Mouse (Mus musculus) lung, postnatal 0 days (tissue): Measurements from ENCODE around the gene F11r. TPM values are rescaled to one million over a fixed set of nuclear protein-coding genes. Genes with fewer than 3 reads are reported as not detected.

ENCODE experiments used
- ATAC-seq: fragments of 200-750 bp; cut with Nextera tagmentation; 2 replicates; pipeline ENCODE4 v1.8.0; 2017; ENCODE audit warnings: moderate library complexity
- DNase-seq: peaks from one replicate; pipeline ENCODE4 v3.0.0-alpha.2; 2016; ENCODE audit warnings: low spot score
- H3K27ac ChIP-seq: fragments of 300-500 bp; sonication (generic); 2 replicates; pipeline ENCODE4 v1.5.1; 2014; ENCODE audit warnings: antibody characterized with exemption, mild to moderate bottlenecking, low read length, mixed read lengths
- H3K27me3 ChIP-seq: fragments of 300-500 bp; sonication (generic); replicated peaks from 2 replicates; pipeline ENCODE4 v1.6.1; 2014; ENCODE audit warnings: low read length, mixed read lengths; ENCODE audit not compliant: insufficient read depth
- H3K36me3 ChIP-seq: fragments of 300-500 bp; sonication (generic); 2 replicates; pipeline ENCODE4 v1.6.1; 2014; ENCODE audit warnings: low read length, mixed read lengths; ENCODE audit not compliant: insufficient read depth
- H3K4me1 ChIP-seq: fragments of 300-500 bp; sonication (generic); 2 replicates; pipeline ENCODE4 v1.6.1; 2014; ENCODE audit warnings: antibody characterized with exemption, low read depth, low read length, mixed read lengths; ENCODE audit not compliant: insufficient read depth
- H3K4me2 ChIP-seq: fragments of 300-500 bp; sonication (generic); replicated peaks from 2 replicates; pipeline ENCODE4 v1.6.1; 2014; ENCODE audit warnings: low read depth, mild to moderate bottlenecking, low read length, moderate library complexity, mixed read lengths
- H3K4me3 ChIP-seq: fragments of 300-500 bp; sonication (generic); 2 replicates; pipeline ENCODE4 v1.5.1; 2014; ENCODE audit warnings: low read depth, low read length
- H3K9ac ChIP-seq: fragments of 300-500 bp; sonication (generic); replicated peaks from 2 replicates; pipeline ENCODE4 v1.6.1; 2014; ENCODE audit warnings: low read depth, mild to moderate bottlenecking
- H3K9me3 ChIP-seq: fragments of 300-500 bp; sonication (generic); 2 replicates; pipeline ENCODE4 v1.6.1; 2016; ENCODE audit warnings: low read length, mixed read lengths
- CTCF ChIP-seq: IDR thresholded peaks from 2 replicates; pipeline ENCODE4 v1.5.1; 2016; ENCODE audit warnings: antibody characterized with exemption, mild to moderate bottlenecking
- EP300 ChIP-seq: IDR thresholded peaks from 2 replicates; pipeline ENCODE4 v1.6.1; 2016; ENCODE audit warnings: antibody characterized with exemption, mild to moderate bottlenecking, control low read depth
- WGBS: fragments of 180-500 bp; shearing (Covaris S2); extraction: QIAGEN DNeasy Blood & Tissue Kit; methylation state at CpG from one replicate; pipeline ENCODE4 v1.1.7; 2014; 5-methylcytosine and 5-hydroxymethylcytosine counted together
- polyA plus RNA-seq: library from polyadenylated mRNA; unstranded; fragments of >200 nt; fragmentation: Nextera tagmentation; extraction: Ambion mirVana; gene quantifications from 2 replicates; pipeline ENCODE4 v1.2.1, GENCODE M21; 2015

Gene F11r
- polyA plus RNA-seq, 1 experiment from 2014 or later: 177 TPM

- 65% methylated on average over 5 of the region's 5 CpGs for whole genome bisulfite sequencing
- H3K4me1 ChIP-seq: no peaks in the 10 kb centered on the region
- no peak within 1 kb of the TSS for H3K9ac ChIP-seq
- H3K4me2 ChIP-seq: no peak within 1 kb of the TSS
- no peak within 1 kb of the TSS for H3K4me3 ChIP-seq
- no peak within 1 kb of the TSS for H3K27ac ChIP-seq
- no peak for DNase-seq
- no peaks in the 10 kb centered on the region for H3K9me3 ChIP-seq
- TF ChIP-seq EP300 (no peak), CTCF (no peak)
- no peaks in the 10 kb centered on the region for H3K27me3 ChIP-seq
- ATAC-seq: no peak
- no peaks in the 10 kb centered on the region; the same call in 1 of the 2 replicates for H3K36me3 ChIP-seq
These were observed 18.7 kb upstream of the F11r start, which contains the start of gene Tstd1 for GRCm38 (mm10) chr1:171418660-171419059. Gene Tstd1 (plus strand): TSS chr1:171418872.

GRCm38 (mm10) chr1:171419291-171419882 is 17.9 kb upstream of the F11r start:
- Histone ChIP-seq H3K27ac (no peak overlapping the region), H3K4me2 (no peak overlapping the region), H3K9ac (no peak overlapping the region), H3K4me1 (no peaks in the 10 kb centered on the region), H3K4me3 (no peak overlapping the region), H3K27me3 (no peaks in the 10 kb centered on the region), H3K9me3 (no peaks in the 10 kb centered on the region), H3K36me3 (no peaks in the 10 kb centered on the region; the same call in 1 of the 2 replicates)
- peak; percentile 42 for ATAC-seq
- 53% methylated on average over 12 of the region's 12 CpGs for WGBS
- DNase-seq: peak; percentile 41
- no peak for TF ChIP-seq EP300
- TF ChIP-seq CTCF: no peak

GRCm38 (mm10) chr1:171419905-171420304 is 17.4 kb upstream of the F11r start:
- H3K9ac ChIP-seq: no peak overlapping the region
- 65% methylated on average over 5 of the region's 5 CpGs for WGBS
- DNase-seq: no peak
- no peaks in the 10 kb centered on the region for H3K27me3 ChIP-seq
- ATAC-seq: no peak
- no peaks in the 10 kb centered on the region for H3K9me3 ChIP-seq
- H3K27ac ChIP-seq: 0 out of 2 replicates have a peak overlapping the region, but pooled peaks have one; percentile 38
- no peaks in the 10 kb centered on the region; the same call in 1 of the 2 replicates for H3K36me3 ChIP-seq
- no peak for TF ChIP-seq EP300
- no peak for TF ChIP-seq CTCF
- no peak overlapping the region for H3K4me2 ChIP-seq
- no peak overlapping the region for H3K4me3 ChIP-seq
- H3K4me1 ChIP-seq: no peaks in the 10 kb centered on the region

GRCm38 (mm10) chr1:171422504-171423095 is 14.7 kb upstream of the F11r start:
- TF ChIP-seq EP300 (no peak), CTCF (no peak)
- Histone ChIP-seq H3K9ac (no peak overlapping the region), H3K27me3 (no peaks in the 10 kb centered on the region), H3K4me2 (no peak overlapping the region), H3K27ac (no peak overlapping the region), H3K4me1 (no peaks in the 10 kb centered on the region), H3K9me3 (no peaks in the 10 kb centered on the region), H3K4me3 (no peak overlapping the region), H3K36me3 (no peaks in the 10 kb centered on the region)
- DNase-seq: peak; percentile 52
- WGBS: 64% methylated on average over 8 of the region's 8 CpGs
- peak; percentile 42; the same call in 1 of the 2 replicates for ATAC-seq

- Histone ChIP-seq H3K27ac (0 out of 2 replicates have a peak overlapping the region, but pooled peaks have one; percentile 1), H3K4me3 (no peak overlapping the region), H3K4me1 (no peaks in the 10 kb centered on the region), H3K9ac (no peak overlapping the region), H3K4me2 (no peak overlapping the region), H3K9me3 (no peaks in the 10 kb centered on the region), H3K36me3 (no peaks in the 10 kb centered on the region), H3K27me3 (no peaks in the 10 kb centered on the region)
- DNase-seq (peak; percentile 37), ATAC-seq (no peak; the same call in 1 of the 2 replicates)
- TF ChIP-seq EP300: no peak
- no peak for TF ChIP-seq CTCF
- 34% methylated on average over 5 of the region's 5 CpGs for WGBS
These were observed 12.7 kb upstream of the F11r start for GRCm38 (mm10) chr1:171424638-171425037.

- H3K4me3 ChIP-seq: no peak overlapping the region
- peak; percentile 49 for DNase-seq
- 22% methylated on average over 4 of the region's 4 CpGs for WGBS
- no peaks in the 10 kb centered on the region for H3K4me1 ChIP-seq
- TF ChIP-seq EP300 (no peak; the same call in 1 of the 2 replicates), CTCF (no peak)
- H3K36me3 ChIP-seq: no peaks in the 10 kb centered on the region
- H3K9me3 ChIP-seq: no peaks in the 10 kb centered on the region
- no peak overlapping the region for H3K9ac ChIP-seq
- H3K4me2 ChIP-seq: no peak overlapping the region
- H3K27me3 ChIP-seq: no peaks in the 10 kb centered on the region
- no peak; the same call in 1 of the 2 replicates for ATAC-seq
- 0 out of 2 replicates have a peak overlapping the region, but pooled peaks have one; percentile 1 for H3K27ac ChIP-seq
These were observed 12.2 kb upstream of the F11r start for GRCm38 (mm10) chr1:171425126-171425525.
